Mouse (Mus musculus) left cerebral cortex, adult 18-20 months (tissue): ENCODE measurements at regions not wholly inside any gene's neighbourhood (a gene's known extent, or its start where the extent isn't known, plus 50 kb on each side); places are given as distances from the start of the nearest gene placed in this dataset.

Source experiments
- DNase-seq, 2 experiments: peaks; one replicate each; pipeline ENCODE4 v3.0.0; 2021 to 2022; ENCODE audit warnings: low spot score in 2 of 2, mixed read lengths in 1 of 2

DNA sequence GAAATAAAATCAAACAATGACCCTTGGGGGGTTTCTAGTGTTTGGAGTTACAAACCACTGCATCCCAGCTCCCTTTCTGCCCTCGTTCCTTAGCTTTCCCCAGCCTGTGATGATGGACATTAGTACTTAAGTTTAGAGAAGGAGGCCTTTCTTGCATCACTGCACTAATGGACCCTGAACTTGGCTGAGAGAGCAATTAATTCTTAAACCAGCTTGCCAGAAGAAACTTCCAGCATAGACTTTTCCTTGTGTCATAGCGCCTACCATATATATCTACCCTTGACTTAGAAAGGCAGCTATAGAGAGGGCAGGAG lies 303.9 kb upstream of the Sel1l start:
- no peak for DNase-seq

- DNase-seq, result no peak
These were observed 303.3 kb upstream of the Sel1l start for GRCm38 (mm10) chr12:92152043-92152921.

GRCm38 (mm10) chr12:92137539-92137938 lies 288.6 kb upstream of the Sel1l start:
- DNase-seq, result no peak

DNA sequence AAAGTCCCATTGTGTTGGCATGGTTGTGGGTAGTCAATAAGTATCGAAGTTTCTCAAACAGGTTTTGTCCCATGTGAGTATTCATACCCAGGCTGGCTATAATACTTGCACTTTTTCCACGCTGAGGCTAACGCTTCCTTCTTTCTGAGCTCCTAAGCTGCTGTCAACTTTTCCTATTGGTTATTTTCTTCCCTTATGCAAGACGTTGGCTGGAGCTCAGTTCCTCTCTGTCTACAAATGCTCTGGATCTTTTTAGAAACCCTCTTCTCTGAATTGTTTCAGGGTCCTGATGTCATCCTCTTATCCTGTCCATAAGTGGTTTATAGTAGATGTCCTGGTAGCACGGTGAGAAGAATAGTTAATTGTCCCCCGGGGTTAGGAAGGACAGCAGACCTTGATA lies 278.7 kb upstream of the Sel1l start:
- DNase-seq, result no peak

GRCm38 (mm10) chr12:92120164-92120815 lies 271.3 kb upstream of the Sel1l start:
- no peak for DNase-seq

DNA sequence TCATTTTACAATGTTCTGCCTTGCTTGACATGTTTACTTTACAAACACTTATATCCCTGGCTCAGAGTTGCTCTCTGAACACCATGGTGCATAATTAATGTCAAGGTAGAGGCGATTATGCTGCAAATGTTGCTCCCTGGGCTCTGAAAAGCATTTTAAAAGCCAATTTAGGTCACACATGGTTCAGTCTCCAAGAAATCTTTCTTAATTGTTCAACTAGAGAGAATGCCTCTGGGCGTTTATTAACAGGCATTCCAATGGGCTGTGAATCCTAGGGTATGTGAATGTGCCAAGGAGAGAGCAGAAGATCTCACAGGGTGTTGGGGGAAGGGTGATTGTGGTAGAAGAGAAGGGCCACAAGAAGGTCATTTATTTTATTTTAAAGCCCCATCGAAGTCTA lies 260.7 kb upstream of the Sel1l start:
- no peak for DNase-seq

DNA sequence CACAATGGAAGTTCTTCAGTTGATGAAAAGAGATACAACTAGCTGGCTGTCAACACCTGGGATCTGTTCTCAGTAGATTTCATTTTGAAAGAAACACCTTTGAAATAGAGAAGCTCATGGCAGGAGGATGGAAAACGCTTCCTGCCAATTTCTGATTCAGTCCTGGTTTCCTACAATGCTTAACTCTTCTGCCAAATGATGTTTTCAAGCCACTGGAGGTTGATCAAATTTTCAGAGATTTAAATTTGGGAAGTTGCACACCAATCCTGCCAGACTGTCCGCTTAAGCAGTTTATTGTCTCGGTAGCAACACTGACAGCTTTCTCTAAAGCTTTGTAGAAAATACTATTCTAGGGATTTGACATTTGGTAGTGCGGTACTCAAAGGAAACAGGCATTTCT lies 251.1 kb upstream of the Sel1l start:
- DNase-seq, result no peak

GRCm38 (mm10) chr12:92092794-92093365 lies 243.9 kb upstream of the Sel1l start:
- peak in 1 of 2 experiments; percentile 3 for DNase-seq

DNA sequence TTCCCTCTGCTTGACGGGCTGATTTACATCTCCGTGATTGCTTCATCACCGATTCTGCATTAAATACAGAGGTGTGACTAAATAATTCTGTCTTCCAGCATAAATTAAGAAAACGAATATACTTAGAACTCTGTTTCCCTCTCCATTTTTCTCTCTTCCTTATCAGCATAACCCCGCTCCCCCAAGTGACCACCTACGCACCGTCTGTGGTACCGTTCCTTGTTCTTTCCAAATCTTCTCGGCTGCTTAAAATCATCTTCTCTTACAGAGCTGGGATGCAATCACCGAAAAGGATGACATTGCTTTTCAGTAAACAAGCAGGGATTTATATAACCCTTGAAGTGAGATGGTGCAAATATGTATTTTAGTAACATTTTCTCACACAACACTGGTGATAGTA lies 224.3 kb upstream of the Sel1l start:
- peak; percentile 84 to 85 for DNase-seq

DNA sequence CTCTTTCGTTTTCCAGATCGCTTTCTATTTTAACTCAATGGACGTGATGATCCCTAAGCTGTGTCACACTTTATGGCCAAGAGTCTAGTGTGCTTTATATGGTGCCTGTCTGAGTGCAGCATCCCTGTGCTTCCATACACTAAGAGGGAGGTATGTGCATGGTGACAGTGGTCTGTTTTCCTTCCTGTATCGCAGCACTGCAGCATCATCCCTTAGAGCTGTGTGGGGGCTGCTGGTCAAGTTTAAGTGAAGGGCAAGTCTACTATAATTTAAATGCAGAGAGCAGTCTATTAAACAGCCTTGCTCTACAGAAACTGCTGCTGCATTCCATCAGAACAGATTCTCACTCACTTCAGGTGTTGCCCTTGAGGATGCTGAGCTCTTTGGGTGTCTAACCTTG lies 213.8 kb upstream of the Sel1l start:
- DNase-seq, result no peak

DNA sequence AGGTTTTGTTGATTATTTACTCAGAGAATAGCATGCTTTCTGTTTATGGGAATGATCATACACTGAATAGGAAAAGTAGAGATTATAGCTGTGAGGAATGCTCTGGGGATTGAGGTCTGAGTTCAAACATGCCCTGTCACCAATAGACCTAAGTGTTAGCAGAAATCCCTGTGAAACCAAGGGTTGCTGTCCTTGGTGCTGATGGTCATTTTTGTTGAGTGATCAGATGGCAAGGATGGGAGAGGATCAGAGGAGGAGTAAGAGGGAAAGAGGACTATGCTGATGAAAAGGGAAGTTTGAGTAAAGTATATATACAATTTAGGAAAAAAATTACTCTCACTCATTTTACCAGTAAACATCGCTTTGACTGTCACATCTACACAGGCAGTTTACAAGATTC lies 191.5 kb upstream of the Sel1l start:
- DNase-seq, result no peak

GRCm38 (mm10) chr12:92029192-92029591 lies 180.2 kb upstream of the Sel1l start:
- no peak for DNase-seq

DNA sequence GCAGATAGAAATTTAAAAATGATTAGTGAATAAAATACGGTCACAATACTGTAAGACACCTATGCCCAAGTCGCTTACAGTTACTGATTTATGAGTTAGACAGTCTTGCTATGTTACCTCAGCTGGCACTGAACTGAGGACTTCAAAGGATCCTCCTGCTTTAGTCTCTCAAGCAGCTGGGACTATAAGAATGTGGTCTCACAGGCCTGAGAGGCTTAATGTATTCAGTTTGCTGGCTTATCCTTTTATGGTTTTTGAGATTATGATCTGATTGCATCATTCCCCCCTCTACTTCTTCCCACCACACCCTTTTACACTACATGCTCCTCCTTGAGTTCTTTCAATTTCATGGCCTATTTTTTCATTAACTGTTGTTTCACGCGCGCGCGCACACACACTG lies 179.4 kb upstream of the Sel1l start:
- no peak for DNase-seq

- no peak for DNase-seq
These were observed 175.7 kb upstream of the Sel1l start for GRCm38 (mm10) chr12:92024461-92025218.

DNA sequence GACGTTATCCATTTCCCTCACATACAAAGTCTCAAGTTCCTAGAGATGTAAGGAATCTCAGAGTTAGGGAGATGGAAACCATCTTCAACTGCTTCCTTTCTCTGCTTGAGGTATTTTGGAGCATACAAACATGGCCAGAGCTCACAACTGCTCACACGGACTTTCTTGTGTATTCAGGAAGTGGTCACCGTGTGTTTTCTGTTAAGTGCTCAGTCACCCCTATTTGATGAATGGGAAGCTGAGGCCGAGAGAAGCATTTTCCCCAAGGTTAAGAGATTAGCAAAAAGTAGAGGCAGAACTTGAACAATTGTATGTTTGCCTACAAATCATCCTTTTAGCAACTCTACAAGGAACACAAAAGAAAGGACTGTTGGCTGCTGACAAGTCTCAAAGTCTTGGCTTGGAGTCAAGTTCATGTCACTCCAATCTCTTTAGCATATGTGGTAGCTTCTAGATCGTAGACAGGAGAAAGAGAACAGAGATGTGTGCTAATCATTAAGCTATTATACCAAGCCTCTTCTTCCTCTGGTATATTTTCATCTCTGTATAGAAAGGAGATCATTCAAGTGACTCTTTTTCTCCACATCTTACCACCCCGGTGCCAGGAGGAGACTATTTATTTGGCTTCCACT lies 170.8 kb upstream of the Sel1l start:
- no peak for DNase-seq

- DNase-seq, result no peak
These were observed 166.4 kb upstream of the Sel1l start for GRCm38 (mm10) chr12:92015373-92015772.

DNA sequence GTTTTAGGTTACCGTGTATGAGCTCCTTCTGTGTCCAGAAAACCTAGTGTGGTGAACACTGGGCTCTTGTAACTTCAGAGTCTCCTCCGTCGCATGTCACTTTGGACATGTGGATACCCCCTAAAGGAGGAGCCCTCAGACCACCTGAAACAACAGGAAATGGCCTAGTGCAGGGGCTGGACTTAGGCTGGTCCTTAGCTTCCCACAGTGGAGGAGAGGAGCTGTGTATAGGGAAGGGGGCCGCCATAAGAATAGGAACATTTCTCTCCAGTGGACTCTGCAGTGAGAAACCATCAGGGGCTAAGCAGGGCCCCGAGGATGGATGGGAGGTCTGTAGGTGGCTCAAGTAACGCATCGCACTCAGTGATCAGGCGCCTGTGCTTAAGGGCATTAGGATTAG lies 165.0 kb upstream of the Sel1l start:
- DNase-seq, result no peak

GRCm38 (mm10) chr12:92013244-92013643 lies 164.3 kb upstream of the Sel1l start:
- peak; percentile 52 to 62 for DNase-seq

DNA sequence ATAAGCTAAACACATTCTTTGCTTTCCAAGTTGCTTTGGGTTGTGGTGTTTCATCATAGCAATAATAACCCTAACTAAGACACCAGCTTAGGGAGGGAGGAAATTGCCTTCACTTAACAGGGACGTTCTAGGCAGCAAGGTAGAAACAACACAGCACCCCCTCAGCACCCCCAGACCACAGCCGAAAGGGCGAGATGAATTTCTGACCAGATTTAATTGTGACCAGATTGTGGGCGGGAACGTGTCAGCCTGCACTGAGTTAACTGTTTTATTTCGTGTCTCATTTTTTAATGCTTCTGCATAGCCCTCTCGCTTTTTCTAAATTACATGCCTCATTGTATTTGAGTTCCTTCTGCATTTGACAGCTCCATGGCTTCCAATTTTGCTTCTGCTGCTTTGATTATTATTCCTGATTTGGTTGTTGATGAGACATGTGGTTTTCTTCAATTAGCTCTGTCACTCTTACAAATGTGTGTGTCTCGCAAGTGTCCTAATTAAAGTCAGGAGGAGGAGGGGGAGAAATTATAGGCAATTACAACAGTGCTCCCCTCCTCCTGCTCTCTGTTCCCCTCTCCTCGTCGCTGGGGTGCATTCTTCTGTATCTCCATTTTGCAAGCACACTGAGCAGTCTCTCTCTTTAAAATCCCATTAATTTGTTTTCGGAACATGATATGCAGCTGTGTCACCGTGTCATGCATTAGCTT lies 155.6 kb upstream of the Sel1l start:
- DNase-seq, result no peak

- DNase-seq, result no peak
These were observed 150.1 kb upstream of the Sel1l start for GRCm38 (mm10) chr12:91999031-91999430.

DNA sequence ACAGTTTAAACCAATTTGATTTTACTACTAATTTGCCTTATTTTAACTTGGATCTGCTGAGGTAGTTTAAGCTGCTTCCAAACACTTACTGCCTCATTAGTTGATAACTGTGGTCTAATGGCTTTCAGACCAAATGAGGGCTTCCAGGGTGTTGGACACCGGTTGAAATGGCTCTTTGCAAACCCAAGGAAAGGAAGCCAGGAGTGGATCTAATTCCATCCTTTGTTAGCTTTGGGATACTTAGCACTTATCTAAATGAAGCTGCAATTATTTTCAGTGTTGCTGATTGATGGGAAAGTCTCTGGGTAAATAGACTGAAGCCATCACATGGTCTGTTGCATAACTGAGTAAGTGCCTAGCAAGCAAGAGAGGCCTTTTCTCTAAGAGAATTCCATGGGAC lies 148.4 kb upstream of the Sel1l start:
- no peak for DNase-seq
